Mouse (Mus musculus): ENCODE measurements at regions not wholly inside any gene's neighbourhood (a gene's known extent, or its start where the extent isn't known, plus 50 kb on each side); places are given as distances from the start of the nearest gene placed in this dataset.

- 71% methylated on average over 3 of the region's 3 CpGs for WGBS
- H3K4me3 ChIP-seq (replicated peaks; ENCODE audit: control insufficient read depth, low read depth, low read length): no peak overlapping the region
- H3K27ac ChIP-seq (ENCODE audit: control insufficient read depth, insufficient read depth, low read depth, low read length, poor library complexity): no peak overlapping the region
- H3K4me1 ChIP-seq (ENCODE audit: control insufficient read depth, insufficient read depth, low read length): peaks cover 3% of the 10 kb centered on the region
- TF ChIP-seq CTCF (IDR thresholded peaks at IDR 0.05; ENCODE audit: control insufficient read depth, insufficient read depth, low read length): no peak
- TF ChIP-seq POLR2A (IDR thresholded peaks at IDR 0.05; ENCODE audit: borderline replicate concordance, control insufficient read depth, low read depth, low read length): no peak
Measured at GRCm38 (mm10) chr19:33043696-33044095, 286.4 kb downstream of the Pten start.

DNA sequence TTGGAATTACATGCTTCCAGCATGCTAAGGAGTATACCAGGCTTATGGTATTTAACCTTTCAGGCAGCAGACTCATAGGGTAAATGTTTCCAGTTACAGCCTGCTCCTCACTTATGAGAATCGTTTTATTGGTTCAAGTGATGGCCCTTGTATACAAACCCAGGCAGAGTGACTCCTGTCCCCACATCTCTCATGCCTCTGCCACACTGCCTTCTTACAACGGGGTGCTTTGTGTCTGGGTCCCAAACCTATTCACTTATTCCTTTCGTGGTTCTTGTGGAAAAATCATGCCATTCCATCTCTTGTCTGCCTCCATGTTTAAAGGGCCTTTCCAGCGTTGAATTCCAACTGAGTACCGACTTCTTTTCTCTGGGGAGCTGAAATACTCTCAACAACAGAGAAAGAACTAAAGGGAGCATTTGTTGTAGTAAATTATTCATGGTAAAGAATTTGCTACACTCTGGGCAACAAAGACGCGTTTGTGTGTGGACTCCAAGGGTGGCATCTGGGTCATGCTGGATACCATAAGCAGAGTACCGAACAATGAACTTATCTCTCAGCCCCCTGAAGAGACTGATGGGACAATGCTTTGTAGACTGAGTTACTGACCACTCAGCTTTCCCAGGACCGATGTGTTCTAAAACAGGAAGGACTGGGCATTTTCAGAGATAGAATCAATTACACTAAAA, 291.6 kb downstream of the Pten start:
- Histone ChIP-seq H3K4me3 (replicated peaks; ENCODE audit: control insufficient read depth, low read depth, low read length) (no peak overlapping the region), H3K27ac (ENCODE audit: control insufficient read depth, insufficient read depth, low read depth, low read length, poor library complexity) (no peak overlapping the region), H3K4me1 (ENCODE audit: control insufficient read depth, insufficient read depth, low read length) (no peaks in the 10 kb centered on the region; the same call in 1 of the 2 replicates)
- no peak for TF ChIP-seq POLR2A (IDR thresholded peaks at IDR 0.05; ENCODE audit: borderline replicate concordance, control insufficient read depth, low read depth, low read length)
- no peak for TF ChIP-seq CTCF (IDR thresholded peaks at IDR 0.05; ENCODE audit: control insufficient read depth, insufficient read depth, low read length)
- 88% methylated on average over 9 of the region's 9 CpGs for WGBS

- no peak overlapping the region for H3K27ac ChIP-seq (ENCODE audit: control insufficient read depth, insufficient read depth, low read depth, low read length, poor library complexity)
- H3K4me1 ChIP-seq (ENCODE audit: control insufficient read depth, insufficient read depth, low read length): peaks cover 1% of the 10 kb centered on the region; the same call in 1 of the 2 replicates
- TF ChIP-seq CTCF (IDR thresholded peaks at IDR 0.05; ENCODE audit: control insufficient read depth, insufficient read depth, low read length) (no peak), POLR2A (IDR thresholded peaks at IDR 0.05; ENCODE audit: borderline replicate concordance, control insufficient read depth, low read depth, low read length) (no peak)
- no peak overlapping the region for H3K4me3 ChIP-seq (replicated peaks; ENCODE audit: control insufficient read depth, low read depth, low read length)
- 34% methylated on average over 4 of the region's 4 CpGs for WGBS
Measured at GRCm38 (mm10) chr19:33053199-33053867, 296.0 kb downstream of the Pten start.

- Histone ChIP-seq H3K4me3 (replicated peaks; ENCODE audit: control insufficient read depth, low read depth, low read length) (no peak overlapping the region), H3K4me1 (ENCODE audit: control insufficient read depth, insufficient read depth, low read length) (peaks cover 1% of the 10 kb centered on the region; the same call in 1 of the 2 replicates), H3K27ac (ENCODE audit: control insufficient read depth, insufficient read depth, low read depth, low read length, poor library complexity) (no peak overlapping the region)
- 18% methylated on average over 10 of the region's 10 CpGs for WGBS
- TF ChIP-seq CTCF (IDR thresholded peaks at IDR 0.05; ENCODE audit: control insufficient read depth, insufficient read depth, low read length) (no peak), POLR2A (IDR thresholded peaks at IDR 0.05; ENCODE audit: borderline replicate concordance, control insufficient read depth, low read depth, low read length) (no peak)
Measured at GRCm38 (mm10) chr19:33056372-33056791, 299.1 kb downstream of the Pten start.

- TF ChIP-seq POLR2A (IDR thresholded peaks at IDR 0.05; ENCODE audit: borderline replicate concordance, control insufficient read depth, low read depth, low read length) (no peak), CTCF (IDR thresholded peaks at IDR 0.05; ENCODE audit: control insufficient read depth, insufficient read depth, low read length) (no peak)
- Histone ChIP-seq H3K27ac (ENCODE audit: control insufficient read depth, insufficient read depth, low read depth, low read length, poor library complexity) (no peak overlapping the region), H3K4me3 (replicated peaks; ENCODE audit: control insufficient read depth, low read depth, low read length) (no peak overlapping the region), H3K4me1 (ENCODE audit: control insufficient read depth, insufficient read depth, low read length) (no peaks in the 10 kb centered on the region; the same call in 1 of the 2 replicates)
Measured at GRCm38 (mm10) chr19:33061006-33061405, 303.7 kb downstream of the Pten start.

DNA sequence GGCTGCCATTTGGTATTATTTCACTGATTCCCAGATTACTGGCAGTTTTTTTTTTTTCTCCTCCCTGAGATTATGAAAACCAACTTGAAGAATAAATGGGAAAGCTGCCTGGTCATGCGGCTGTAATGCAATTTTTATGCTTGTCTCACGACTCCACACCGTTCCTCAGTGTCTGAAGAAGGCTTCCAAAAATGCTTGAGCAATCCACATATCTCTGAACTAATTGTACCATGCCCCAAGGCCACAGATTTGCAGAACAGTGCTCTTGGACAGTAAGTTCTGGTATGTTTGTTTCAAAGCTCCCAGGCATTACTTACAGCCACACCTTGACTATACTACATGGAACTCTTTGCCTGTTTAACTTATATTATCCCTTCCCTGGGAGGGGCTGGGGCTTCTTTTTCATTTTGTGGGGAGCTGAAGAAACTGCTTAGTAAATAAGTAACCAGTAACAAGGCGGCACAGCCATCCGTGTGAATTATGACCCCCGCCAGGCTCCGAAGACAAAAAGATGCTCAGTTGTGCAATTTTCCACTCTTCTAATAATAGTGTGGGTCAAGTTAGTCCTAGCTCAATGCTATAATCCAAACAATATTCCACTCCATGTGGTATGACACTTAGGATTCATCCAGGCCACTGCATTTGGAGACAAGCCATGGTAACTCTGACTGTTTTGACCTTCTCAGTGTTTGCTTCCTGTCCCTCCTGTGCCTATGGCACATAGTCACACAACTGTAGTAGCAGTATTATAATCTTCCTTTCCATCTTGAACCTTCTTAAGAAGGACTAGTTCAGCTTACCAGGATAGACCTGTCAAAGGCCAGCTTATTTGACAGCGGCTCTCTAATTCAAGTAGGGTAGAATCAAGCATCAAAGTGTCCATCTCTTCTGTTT, 305.1 kb downstream of the Pten start:
- no peaks in the 10 kb centered on the region for H3K4me1 ChIP-seq (ENCODE audit: control insufficient read depth, insufficient read depth, low read length)
- TF ChIP-seq CTCF (IDR thresholded peaks at IDR 0.05; ENCODE audit: control insufficient read depth, insufficient read depth, low read length) (no peak), POLR2A (IDR thresholded peaks at IDR 0.05; ENCODE audit: borderline replicate concordance, control insufficient read depth, low read depth, low read length) (no peak)
- H3K27ac ChIP-seq (ENCODE audit: control insufficient read depth, insufficient read depth, low read depth, low read length, poor library complexity): no peak overlapping the region
- 80% methylated on average over 8 of the region's 8 CpGs for WGBS
- H3K4me3 ChIP-seq (replicated peaks; ENCODE audit: control insufficient read depth, low read depth, low read length): no peak overlapping the region

GRCm38 (mm10) chr19:33065274-33066200, 308.2 kb downstream of the Pten start:
- Histone ChIP-seq H3K4me1 (ENCODE audit: control insufficient read depth, insufficient read depth, low read length) (no peaks in the 10 kb centered on the region; the same call in 1 of the 2 replicates), H3K27ac (ENCODE audit: control insufficient read depth, insufficient read depth, low read depth, low read length, poor library complexity) (no peak overlapping the region), H3K4me3 (replicated peaks; ENCODE audit: control insufficient read depth, low read depth, low read length) (no peak overlapping the region)
- TF ChIP-seq CTCF (IDR thresholded peaks at IDR 0.05; ENCODE audit: control insufficient read depth, insufficient read depth, low read length) (no peak), POLR2A (IDR thresholded peaks at IDR 0.05; ENCODE audit: borderline replicate concordance, control insufficient read depth, low read depth, low read length) (no peak)
- WGBS: 82% methylated on average over 19 of the region's 19 CpGs

All from bone marrow, adult 2 months (tissue).